Mouse (Mus musculus): ENCODE data around the gene Vps72.

The Vps72 gene

GRCm38 (mm10) chr3:95164840-95165239 lies 54.0 kb downstream of the Vps72 start:
- DNase-seq (ENCODE audit: low spot score), result no peak

GRCm38 (mm10) chr3:95169996-95170395 lies 59.2 kb downstream of the Vps72 start:
- no peak for DNase-seq (ENCODE audit: low spot score)

- no peak for DNase-seq (ENCODE audit: low spot score)
These were observed 60.3 kb downstream of the Vps72 start for GRCm38 (mm10) chr3:95171105-95171504.
